Mouse (Mus musculus): Measurements from ENCODE around the gene Cdkn2aipnl. TPM values are rescaled to one million over a fixed set of nuclear protein-coding genes. Genes with fewer than 3 reads are reported as not detected.

Cdkn2aipnl gene
- polyA plus RNA-seq, 1 experiment: 92.4 TPM

- Histone ChIP-seq H3K27me3 (ENCODE audit: control insufficient read depth, insufficient read depth, low read length) (no peaks in the 10 kb centered on the region), H3K4me1 (replicated peaks; ENCODE audit: control insufficient read depth, insufficient read depth, low read length) (peaks cover 30% of the 10 kb centered on the region), H3K27ac (ENCODE audit: control insufficient read depth, insufficient read depth, low read length) (peak overlapping the region; percentile 11; the same call in 1 of the 2 replicates), H3K36me3 (ENCODE audit: control insufficient read depth, insufficient read depth, low read length) (no peaks in the 10 kb centered on the region), H3K4me3 (ENCODE audit: control insufficient read depth, insufficient read depth, low read length) (no peak overlapping the region)
- no peak for DNase-seq
- no peak for TF ChIP-seq POLR2A (IDR thresholded peaks at IDR 0.05; ENCODE audit: control insufficient read depth, extremely low read depth, insufficient read depth, low read length, poor library complexity)
- no peak for TF ChIP-seq CTCF (IDR thresholded peaks at IDR 0.05; ENCODE audit: borderline replicate concordance, control insufficient read depth, extremely low read depth, insufficient read depth, low read length, poor library complexity)
- WGBS: 88% methylated on average over 9 of the region's 9 CpGs
Measured at GRCm38 (mm10) chr11:51956112-51956511, 11.3 kb upstream of the Cdkn2aipnl start.

DNA sequence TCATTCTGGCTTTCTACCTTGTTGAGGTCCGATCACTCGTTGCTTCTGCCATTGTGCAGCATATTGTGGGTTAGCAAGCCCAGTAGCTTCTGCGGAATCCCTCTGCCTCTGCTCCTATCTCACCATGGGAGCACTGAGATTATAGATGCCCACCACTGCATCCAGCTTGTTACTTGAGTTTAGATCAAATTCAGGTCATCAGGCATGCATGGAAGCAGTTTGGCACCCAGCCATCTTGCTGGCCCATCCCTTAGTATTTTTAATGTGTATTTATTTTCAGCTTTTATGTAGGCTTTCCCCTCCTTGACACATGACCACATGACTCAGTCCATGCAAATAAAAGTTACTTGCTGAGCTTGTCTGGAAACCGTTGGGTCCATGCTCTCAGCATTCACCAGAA is 9.7 kb upstream of the Cdkn2aipnl start:
- WGBS: 96% methylated on average over 4 of the region's 4 CpGs
- no peak overlapping the region for H3K27ac ChIP-seq (ENCODE audit: control insufficient read depth, insufficient read depth, low read length)
- H3K27me3 ChIP-seq (ENCODE audit: control insufficient read depth, insufficient read depth, low read length): no peaks in the 10 kb centered on the region
- no peak for DNase-seq
- H3K36me3 ChIP-seq (ENCODE audit: control insufficient read depth, insufficient read depth, low read length): no peaks in the 10 kb centered on the region
- TF ChIP-seq CTCF (IDR thresholded peaks at IDR 0.05; ENCODE audit: borderline replicate concordance, control insufficient read depth, extremely low read depth, insufficient read depth, low read length, poor library complexity): no peak
- no peak for TF ChIP-seq POLR2A (IDR thresholded peaks at IDR 0.05; ENCODE audit: control insufficient read depth, extremely low read depth, insufficient read depth, low read length, poor library complexity)
- H3K4me3 ChIP-seq (ENCODE audit: control insufficient read depth, insufficient read depth, low read length): no peak overlapping the region
- peaks cover 31% of the 10 kb centered on the region for H3K4me1 ChIP-seq (replicated peaks; ENCODE audit: control insufficient read depth, insufficient read depth, low read length)

DNA sequence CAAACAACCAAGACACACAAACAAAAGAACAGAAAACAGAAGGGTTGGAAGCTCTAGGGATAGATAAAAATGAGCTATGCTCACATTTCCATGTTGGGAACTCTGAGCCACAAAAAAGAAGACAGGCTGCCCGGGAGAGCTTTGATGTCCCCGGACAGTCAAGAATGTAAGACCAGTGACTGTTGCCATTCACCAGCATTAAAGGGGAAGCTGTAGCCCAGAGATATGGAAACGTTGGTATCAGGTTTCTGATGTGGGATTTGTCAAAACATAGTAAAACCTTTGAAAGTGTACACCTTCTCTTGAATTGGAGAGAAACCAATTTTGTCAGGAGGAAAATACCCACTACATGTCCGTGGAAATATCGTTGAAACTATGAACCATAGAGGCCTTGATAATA is 8.0 kb upstream of the Cdkn2aipnl start:
- TF ChIP-seq POLR2A (IDR thresholded peaks at IDR 0.05; ENCODE audit: control insufficient read depth, extremely low read depth, insufficient read depth, low read length, poor library complexity) (no peak), CTCF (IDR thresholded peaks at IDR 0.05; ENCODE audit: borderline replicate concordance, control insufficient read depth, extremely low read depth, insufficient read depth, low read length, poor library complexity) (no peak)
- H3K4me1 ChIP-seq (replicated peaks; ENCODE audit: control insufficient read depth, insufficient read depth, low read length): peaks cover 30% of the 10 kb centered on the region
- DNase-seq: no peak
- no peak overlapping the region for H3K4me3 ChIP-seq (ENCODE audit: control insufficient read depth, insufficient read depth, low read length)
- H3K36me3 ChIP-seq (ENCODE audit: control insufficient read depth, insufficient read depth, low read length): no peaks in the 10 kb centered on the region
- H3K27ac ChIP-seq (ENCODE audit: control insufficient read depth, insufficient read depth, low read length): no peak overlapping the region
- no peaks in the 10 kb centered on the region for H3K27me3 ChIP-seq (ENCODE audit: control insufficient read depth, insufficient read depth, low read length)
- 21% methylated on average over 5 of the region's 5 CpGs for WGBS

GRCm38 (mm10) chr11:51960061-51960460 is 7.4 kb upstream of the Cdkn2aipnl start:
- Histone ChIP-seq H3K27me3 (ENCODE audit: control insufficient read depth, insufficient read depth, low read length) (no peaks in the 10 kb centered on the region), H3K4me3 (ENCODE audit: control insufficient read depth, insufficient read depth, low read length) (no peak overlapping the region), H3K27ac (ENCODE audit: control insufficient read depth, insufficient read depth, low read length) (no peak overlapping the region), H3K36me3 (ENCODE audit: control insufficient read depth, insufficient read depth, low read length) (no peaks in the 10 kb centered on the region), H3K4me1 (replicated peaks; ENCODE audit: control insufficient read depth, insufficient read depth, low read length) (peaks cover 34% of the 10 kb centered on the region)
- TF ChIP-seq POLR2A (IDR thresholded peaks at IDR 0.05; ENCODE audit: control insufficient read depth, extremely low read depth, insufficient read depth, low read length, poor library complexity) (no peak), CTCF (IDR thresholded peaks at IDR 0.05; ENCODE audit: borderline replicate concordance, control insufficient read depth, extremely low read depth, insufficient read depth, low read length, poor library complexity) (no peak)
- 89% methylated on average over 4 of the region's 4 CpGs for WGBS
- DNase-seq: no peak

GRCm38 (mm10) chr11:51960967-51961471 is 6.4 kb upstream of the Cdkn2aipnl start:
- peak; percentile 48 for DNase-seq
- H3K27ac ChIP-seq (ENCODE audit: control insufficient read depth, insufficient read depth, low read length): peak overlapping the region; percentile 92

DNA sequence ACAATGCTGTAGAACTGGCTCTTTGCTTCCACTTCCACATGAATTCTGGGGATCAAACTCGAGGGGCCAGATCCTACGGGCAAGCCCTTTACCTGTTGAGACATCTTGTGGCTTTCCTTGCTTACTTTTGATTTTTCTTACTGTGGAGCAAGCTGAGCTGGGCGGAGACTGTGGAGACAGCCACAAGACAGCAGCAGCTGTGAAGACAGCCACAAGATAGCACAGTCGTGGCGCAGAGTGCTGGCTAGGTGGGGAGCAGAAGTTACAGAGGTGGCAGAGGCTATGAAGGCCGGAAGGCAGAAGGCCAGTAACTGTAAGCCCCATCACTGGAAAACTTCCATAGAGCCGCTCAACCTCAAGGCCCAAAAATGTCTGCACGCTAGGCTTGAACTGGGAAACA is 5.7 kb upstream of the Cdkn2aipnl start:
- H3K4me1 ChIP-seq (replicated peaks; ENCODE audit: control insufficient read depth, insufficient read depth, low read length): peaks cover 31% of the 10 kb centered on the region
- H3K27me3 ChIP-seq (ENCODE audit: control insufficient read depth, insufficient read depth, low read length): no peaks in the 10 kb centered on the region
- peak; percentile 63 for DNase-seq
- peak overlapping the region; percentile 52 for H3K4me3 ChIP-seq (ENCODE audit: control insufficient read depth, insufficient read depth, low read length)
- H3K36me3 ChIP-seq (ENCODE audit: control insufficient read depth, insufficient read depth, low read length): no peaks in the 10 kb centered on the region
- H3K27ac ChIP-seq (ENCODE audit: control insufficient read depth, insufficient read depth, low read length): peak overlapping the region; percentile 92
- WGBS: 7% methylated on average over 8 of the region's 8 CpGs
- TF ChIP-seq POLR2A (IDR thresholded peaks at IDR 0.05; ENCODE audit: control insufficient read depth, extremely low read depth, insufficient read depth, low read length, poor library complexity) (peak; percentile 87), CTCF (IDR thresholded peaks at IDR 0.05; ENCODE audit: borderline replicate concordance, control insufficient read depth, extremely low read depth, insufficient read depth, low read length, poor library complexity) (no peak; the same call in 1 of the 2 replicates)

More at GRCm38 (mm10) chr11:51960967-51961471, 6.4 kb upstream of the Cdkn2aipnl start:
- peak overlapping the region; percentile 9 for H3K4me3 ChIP-seq (ENCODE audit: control insufficient read depth, insufficient read depth, low read length)
- H3K36me3 ChIP-seq (ENCODE audit: control insufficient read depth, insufficient read depth, low read length): no peaks in the 10 kb centered on the region
- WGBS: 24% methylated on average over 11 of the region's 11 CpGs
- peaks cover 32% of the 10 kb centered on the region for H3K4me1 ChIP-seq (replicated peaks; ENCODE audit: control insufficient read depth, insufficient read depth, low read length)
- TF ChIP-seq CTCF (IDR thresholded peaks at IDR 0.05; ENCODE audit: borderline replicate concordance, control insufficient read depth, extremely low read depth, insufficient read depth, low read length, poor library complexity) (no peak), POLR2A (IDR thresholded peaks at IDR 0.05; ENCODE audit: control insufficient read depth, extremely low read depth, insufficient read depth, low read length, poor library complexity) (no peak)
- no peaks in the 10 kb centered on the region for H3K27me3 ChIP-seq (ENCODE audit: control insufficient read depth, insufficient read depth, low read length)

DNA sequence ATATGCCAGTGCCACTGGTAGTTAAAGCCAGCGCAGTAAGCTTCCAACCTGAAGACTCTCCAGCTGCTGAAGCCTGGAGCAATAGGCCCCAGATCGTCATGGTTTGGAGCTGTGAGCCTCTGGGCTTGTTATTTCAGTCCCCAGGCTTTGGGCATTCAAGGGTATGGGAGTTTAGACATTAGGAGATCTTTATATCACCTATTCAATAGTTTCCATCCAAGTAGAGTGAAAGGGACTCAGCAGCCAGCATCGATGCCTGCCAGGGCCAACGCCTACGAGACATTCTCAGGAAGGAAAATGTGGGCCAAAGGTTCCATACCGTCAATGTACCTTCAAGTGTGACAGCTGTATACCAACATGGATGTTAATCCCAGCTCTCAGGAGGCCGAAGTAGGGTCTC is 5.2 kb upstream of the Cdkn2aipnl start:
- TF ChIP-seq CTCF (IDR thresholded peaks at IDR 0.05; ENCODE audit: borderline replicate concordance, control insufficient read depth, extremely low read depth, insufficient read depth, low read length, poor library complexity) (no peak), POLR2A (IDR thresholded peaks at IDR 0.05; ENCODE audit: control insufficient read depth, extremely low read depth, insufficient read depth, low read length, poor library complexity) (no peak)
- Histone ChIP-seq H3K4me1 (replicated peaks; ENCODE audit: control insufficient read depth, insufficient read depth, low read length) (peaks cover 35% of the 10 kb centered on the region), H3K4me3 (ENCODE audit: control insufficient read depth, insufficient read depth, low read length) (peak overlapping the region; percentile 52), H3K27me3 (ENCODE audit: control insufficient read depth, insufficient read depth, low read length) (no peaks in the 10 kb centered on the region), H3K27ac (ENCODE audit: control insufficient read depth, insufficient read depth, low read length) (peak overlapping the region; percentile 92), H3K36me3 (ENCODE audit: control insufficient read depth, insufficient read depth, low read length) (no peaks in the 10 kb centered on the region)
- no peak for DNase-seq
- 71% methylated on average over 7 of the region's 7 CpGs for WGBS
